Mouse (Mus musculus) layer of hippocampus, postnatal 25 days (tissue): ENCODE data around the gene Tectb. TPM values are rescaled to one million over a fixed set of nuclear protein-coding genes. Genes with fewer than 3 reads are reported as not detected.
"Not testable (repeated sequence)": the region's sequence is repeated elsewhere in the genome, so short reads cannot be mapped to it uniquely, and the experiment has no call there.

Experiments used
- DNase-seq, 2 experiments: peaks; one replicate each; pipeline ENCODE4 v3.0.0; 2022; ENCODE audit warnings: mixed read lengths in 2 of 2, low spot score in 1 of 2; ENCODE audit errors: extremely low spot score in 1 of 2
- total RNA-seq, 2 experiments: library from RNA; stranded (reverse); gene quantifications; 2 replicates each; pipeline ENCODE4 v1.2.3; 2021

Gene Tectb
- under 1 TPM in 1 of 2 experiments, not detected in 1; 0.25 TPM for total RNA-seq

GRCm38 (mm10) chr19:55180433-55180832 lies at the start of gene Tectb:
TSS of gene Tectb (plus strand) at chr19:55180733.
- no peak for DNase-seq

GRCm38 (mm10) chr19:55131747-55132146 lies 48.8 kb upstream of the Tectb start:
- DNase-seq = no peak

DNA sequence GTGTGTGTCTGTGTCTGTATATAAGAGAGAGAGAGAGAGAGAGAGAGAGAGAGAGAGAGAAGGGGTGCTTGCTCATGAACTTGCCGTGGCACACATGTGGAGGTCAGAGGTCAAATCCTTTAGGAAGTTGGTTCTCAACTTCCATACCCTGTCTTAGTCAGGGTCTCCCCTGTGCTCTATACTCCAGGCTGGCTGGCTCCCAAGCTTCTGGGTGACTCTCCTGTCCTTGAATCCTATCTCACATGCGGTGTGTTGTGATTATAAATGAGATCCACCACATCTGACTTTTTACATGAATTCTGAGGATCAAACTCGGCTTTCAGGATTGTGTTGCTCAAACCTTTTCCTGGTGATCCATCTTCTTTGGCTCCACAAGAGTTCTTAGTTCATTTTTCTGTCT lies 48.1 kb upstream of the Tectb start:
- DNase-seq = no peak

DNA sequence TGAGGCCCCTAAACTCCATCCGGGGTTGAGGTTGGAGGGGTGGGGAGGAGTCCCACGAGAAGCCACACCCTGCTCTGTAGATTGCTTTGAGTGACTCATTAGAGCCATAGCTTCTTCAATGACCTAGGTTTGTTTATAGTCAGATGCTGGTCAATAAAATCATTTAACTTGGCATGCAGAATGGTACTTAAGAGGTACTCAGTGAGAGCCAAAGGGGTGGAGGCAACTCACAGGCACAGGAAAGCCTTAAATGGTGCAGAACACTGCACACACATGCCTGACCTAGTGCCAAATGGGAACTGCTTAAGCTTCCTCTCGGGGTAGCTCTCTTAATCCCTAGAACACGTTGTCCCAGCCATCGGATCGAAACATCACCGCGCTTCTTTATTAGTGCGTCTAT lies 46.0 kb upstream of the Tectb start:
- DNase-seq = no peak

DNA sequence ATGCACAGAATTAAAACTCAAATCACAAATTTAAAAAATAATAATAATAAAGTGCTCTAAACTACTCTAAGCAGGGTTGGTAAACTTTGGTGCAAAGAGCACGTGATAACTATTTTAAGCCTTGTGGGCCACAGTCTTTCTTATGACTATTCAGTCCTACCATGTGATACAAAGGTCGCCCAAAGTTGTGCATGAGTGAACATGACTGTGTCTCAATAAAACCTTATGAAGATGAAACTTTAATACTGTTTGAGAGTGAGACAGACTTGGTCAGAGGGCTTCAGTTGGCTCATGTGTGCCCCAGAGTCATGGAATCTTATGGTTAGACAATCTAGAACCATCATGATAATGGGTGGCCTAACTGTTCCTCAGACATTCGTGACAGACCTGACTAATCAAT lies 44.6 kb upstream of the Tectb start:
- DNase-seq = no peak

DNA sequence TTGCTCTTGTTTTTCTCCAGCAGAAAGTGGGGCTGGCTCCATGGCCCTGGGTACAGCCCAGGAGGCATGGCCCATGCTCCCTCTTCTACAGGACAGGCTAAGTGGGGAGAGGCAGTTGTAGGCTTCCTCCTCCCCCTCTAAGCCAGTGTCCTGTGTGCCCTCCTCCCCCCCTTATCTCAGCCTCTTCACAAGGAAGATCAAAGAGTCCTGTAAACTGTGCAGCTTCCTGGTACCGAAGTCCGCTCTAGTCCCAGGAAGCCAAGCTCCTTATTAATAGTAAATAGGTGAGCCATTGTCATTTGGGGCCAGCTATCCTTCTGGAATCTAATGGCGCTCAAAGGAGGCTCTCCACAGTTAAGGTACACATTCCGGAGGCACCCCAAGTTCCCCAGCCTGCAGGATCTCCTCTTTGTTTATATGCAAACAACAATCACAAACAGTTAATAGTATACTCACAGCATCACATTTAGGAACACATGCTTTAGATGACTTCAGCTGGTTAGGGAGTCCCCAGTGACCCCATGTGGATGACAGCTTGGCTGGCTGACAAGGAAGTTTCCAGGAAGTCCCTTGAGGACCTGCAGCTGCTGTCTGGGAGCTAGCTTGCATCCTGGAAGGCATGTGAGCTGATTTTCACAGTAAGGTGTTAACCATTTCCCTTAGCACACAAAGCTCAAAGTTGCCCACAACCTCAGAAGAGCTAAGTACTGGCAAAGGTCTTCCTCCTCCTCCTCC lies 43.7 kb upstream of the Tectb start:
- DNase-seq = no peak

DNA sequence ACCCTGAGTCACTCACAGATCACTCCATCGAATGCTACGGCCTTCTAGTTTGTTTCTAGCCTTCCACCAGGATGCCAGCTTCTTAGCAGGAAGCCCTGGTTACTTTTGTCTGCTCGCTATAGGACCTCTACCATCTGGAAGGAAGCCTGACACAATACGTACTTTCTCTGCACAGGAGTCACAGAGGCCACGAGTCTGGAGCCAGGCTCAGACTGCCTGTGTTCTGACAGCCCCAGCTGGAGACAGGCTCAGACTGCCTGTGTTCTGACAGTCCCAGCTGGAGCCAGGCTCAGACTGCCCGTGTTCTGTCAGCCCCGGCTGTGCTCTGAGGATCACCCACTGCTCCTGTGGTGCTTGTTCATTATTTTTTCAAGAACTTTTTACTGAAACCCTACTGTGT lies 42.6 kb upstream of the Tectb start:
- no peak for DNase-seq

DNA sequence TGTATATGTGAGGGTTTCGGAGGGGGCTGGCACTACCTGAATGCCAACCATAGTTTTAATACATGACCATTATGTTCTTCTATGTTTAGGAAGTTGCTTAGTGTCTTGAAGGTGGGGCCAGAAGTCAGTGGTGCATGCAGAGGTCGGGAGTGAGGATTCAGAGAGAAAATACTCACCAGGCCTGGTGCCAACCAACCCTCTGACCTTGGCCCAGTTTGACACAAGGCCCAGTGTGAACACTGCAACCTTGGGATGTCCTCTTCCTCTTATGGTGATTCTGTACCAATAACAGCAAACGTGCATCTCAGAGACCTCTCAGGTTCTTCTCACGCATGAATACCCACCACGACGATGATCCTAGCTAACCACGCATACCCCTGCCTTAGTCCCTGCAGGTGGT lies 42.0 kb upstream of the Tectb start:
- DNase-seq = no peak

GRCm38 (mm10) chr19:55139301-55139700 lies 41.2 kb upstream of the Tectb start:
- no peak for DNase-seq

- DNase-seq = no peak
Observed at GRCm38 (mm10) chr19:55143391-55144300, 36.9 kb upstream of the Tectb start.

DNA sequence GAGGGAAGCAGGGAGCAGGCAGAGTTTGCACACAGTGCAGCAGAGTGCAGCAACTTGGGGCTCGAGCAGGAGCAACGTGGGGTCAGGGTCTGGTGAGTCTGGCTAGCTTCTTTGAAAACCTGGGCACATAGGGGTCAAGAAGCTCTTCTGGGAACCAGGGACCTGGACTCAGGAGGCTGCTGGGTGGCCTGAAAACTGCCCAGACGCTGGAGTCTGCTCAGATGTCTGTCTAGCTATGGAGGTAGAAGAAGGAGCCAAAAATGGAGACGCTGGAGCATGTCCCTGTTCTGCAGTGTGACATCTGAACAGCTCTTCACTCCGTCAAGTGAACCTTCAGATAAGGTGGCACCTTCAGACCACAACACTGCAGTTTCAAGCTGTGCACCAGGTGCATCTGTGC lies 35.8 kb upstream of the Tectb start:
- DNase-seq = no peak

- DNase-seq = no peak
Observed at GRCm38 (mm10) chr19:55145136-55145535, 35.4 kb upstream of the Tectb start.

DNA sequence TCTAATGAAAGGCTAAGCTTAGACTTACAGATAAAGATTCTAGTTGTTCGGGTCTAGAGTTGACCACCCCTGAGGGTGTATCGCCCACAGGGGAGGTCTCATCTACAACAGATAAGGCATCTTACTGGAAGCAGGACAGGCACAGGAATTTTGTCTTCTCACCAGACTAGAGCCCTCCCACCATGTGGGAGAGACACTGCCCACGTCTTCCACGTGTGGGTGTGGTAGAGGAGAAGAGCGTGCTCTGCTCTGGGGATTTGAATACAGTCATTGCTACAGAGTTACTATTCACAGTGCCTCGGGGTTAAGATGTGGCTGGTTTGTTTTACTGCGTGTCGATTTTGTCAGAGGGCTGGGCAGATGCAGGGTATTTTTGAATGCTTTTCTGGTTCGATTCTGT lies 33.0 kb upstream of the Tectb start:
- DNase-seq = no peak

DNA sequence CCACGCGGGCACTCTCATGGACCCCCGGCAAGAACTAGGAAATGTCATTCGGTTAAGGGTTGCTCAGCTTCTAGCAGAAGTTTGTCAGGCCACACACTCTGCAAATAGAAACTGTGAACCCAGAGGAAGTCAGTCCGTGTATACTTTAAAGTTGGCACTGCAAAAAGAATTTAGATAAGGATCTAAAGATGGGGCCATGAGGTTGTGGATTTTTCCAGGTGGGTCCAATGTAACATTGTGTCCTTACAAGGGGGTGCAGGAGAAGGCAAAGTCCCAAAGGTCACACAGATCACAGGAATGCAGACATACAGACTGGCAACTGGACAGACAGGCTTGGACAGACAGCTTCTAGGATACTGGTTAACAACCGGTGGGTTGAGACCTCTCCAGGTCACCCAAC lies 32.4 kb upstream of the Tectb start:
- no peak for DNase-seq

DNA sequence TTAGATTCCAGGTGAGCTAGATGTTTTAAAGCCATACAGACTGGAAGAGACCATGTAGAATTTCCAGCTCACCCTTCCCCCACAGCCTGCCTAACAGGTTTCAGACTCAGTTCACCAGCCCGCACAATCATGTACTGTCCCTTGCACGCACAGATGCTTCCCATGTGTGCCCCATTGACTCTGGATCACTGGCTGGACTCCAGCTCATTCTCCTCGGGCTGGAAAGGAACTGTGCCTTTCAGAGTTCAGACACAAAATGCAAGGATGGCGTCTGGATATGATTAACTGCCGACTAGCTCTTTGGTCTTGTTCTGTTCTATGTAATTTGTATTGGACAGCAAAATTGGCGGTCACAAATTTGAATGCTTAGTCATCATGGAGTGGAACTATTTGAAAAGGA lies 30.9 kb upstream of the Tectb start:
- DNase-seq = no peak

DNA sequence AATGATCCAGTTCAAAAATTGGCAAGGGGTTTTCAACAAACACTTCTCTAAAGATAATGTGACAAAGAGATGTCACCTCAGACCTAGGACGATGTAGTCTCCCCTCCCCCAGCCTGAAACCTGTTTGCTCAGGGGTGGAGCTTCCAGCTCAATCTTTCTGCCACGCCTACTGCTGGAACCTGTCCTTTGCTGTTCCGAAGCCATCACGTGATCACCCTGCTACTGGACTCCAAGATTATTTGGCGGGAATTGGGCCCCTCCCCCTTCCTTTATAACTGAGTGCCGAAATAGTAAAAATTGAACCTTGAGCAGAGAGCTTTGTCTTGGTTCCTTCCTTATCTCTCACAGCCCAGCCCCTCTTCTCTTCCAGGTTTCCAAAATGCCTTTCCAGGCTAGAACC lies 28.3 kb upstream of the Tectb start:
- DNase-seq = not testable (repeated sequence)

DNA sequence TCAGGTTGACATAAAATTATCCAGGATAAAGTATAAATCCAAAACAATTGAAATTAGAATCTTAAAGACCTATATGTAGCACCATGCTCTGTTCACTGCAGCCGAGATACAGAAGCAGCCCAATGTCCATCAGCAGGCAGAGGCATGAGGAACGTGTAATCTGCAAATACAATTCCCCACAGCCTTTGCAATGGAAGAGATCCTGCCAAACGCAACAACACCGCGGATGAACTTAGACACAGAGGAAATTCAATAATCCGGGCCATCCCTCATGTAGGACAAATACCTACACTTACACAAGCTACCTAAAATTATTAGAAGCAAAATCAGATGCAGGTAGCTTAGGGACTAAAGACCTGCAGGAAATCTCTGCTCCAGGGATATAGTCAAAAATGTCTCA lies 27.6 kb upstream of the Tectb start:
- DNase-seq = no peak

GRCm38 (mm10) chr19:55157029-55157428 lies 23.5 kb upstream of the Tectb start:
- DNase-seq = no peak

DNA sequence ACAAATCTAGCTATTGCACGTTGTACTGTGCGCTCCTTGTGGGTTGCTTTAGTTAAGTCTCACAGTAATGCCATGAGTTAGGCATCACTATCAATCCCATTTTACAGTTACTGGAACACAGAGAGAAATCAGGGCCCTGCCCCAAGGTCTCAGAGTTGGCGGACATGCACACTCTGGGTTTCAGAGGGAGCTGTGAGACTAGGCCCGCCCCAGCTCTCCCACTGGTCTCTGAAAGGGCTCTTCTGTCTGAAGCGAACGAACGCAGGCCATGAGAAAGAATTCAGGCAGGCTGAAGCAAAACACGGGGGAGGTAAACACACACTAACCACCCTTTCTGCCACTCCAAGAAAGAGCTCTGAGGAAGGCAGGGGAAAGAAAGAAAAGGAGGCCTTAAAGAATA lies 21.9 kb upstream of the Tectb start:
- DNase-seq = no peak

DNA sequence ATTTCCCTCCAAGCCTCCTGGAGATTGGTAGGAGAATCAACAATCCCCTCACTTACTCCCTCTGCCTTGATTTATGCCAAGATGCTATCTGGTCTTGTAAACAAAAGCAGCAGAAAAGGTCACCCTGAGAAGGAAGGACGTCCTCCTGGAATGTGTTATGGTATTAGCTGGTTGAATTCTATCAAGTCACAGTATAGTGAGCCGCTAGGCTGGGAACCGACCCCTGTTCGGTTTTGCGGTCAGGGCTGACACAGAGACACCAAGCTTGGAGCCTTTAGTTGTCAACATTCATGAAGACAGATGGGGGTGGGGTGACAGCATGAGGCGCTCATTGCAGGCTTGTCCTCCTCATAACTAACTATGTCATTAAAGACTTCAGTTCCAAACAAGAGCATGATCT lies 20.7 kb upstream of the Tectb start:
- DNase-seq = no peak

GRCm38 (mm10) chr19:55162271-55162670 lies 18.3 kb upstream of the Tectb start:
- no peak for DNase-seq

DNA sequence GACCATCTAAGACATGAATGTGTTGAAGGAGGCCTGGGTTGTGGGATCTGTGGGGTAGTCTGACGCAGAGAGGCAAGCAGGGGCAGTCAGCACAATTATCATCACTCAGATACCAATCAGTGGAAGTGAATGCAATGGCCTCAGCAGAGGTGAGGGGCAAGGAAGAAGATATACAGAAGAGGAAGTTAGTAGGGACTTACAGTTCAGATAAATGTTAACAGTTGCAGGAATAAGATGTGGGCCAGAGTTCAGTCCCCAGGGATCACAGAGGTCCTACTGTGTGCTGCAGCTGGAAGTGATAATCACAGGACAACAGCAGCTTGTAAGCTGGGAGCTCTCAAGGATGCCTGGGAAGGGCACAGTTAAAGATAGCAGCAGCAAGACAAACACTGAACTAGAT lies 16.4 kb upstream of the Tectb start:
- no peak for DNase-seq
